9 mouse cellular contexts compared by ENCODE assay signal in genomic region chr19:6453349-6453748, GRCm38 (mm10). TPM values are rescaled to one million over a fixed set of nuclear protein-coding genes. Genes with fewer than 3 reads are reported as not detected.
DNase-seq lines count a peak whose midpoint lies in the region; ATAC-seq lines count a peak whose summit lies in the region.
"Had no signal": no experiment of that assay in that cellular context is flagged by ENCODE, and none has a peak within 500 bp of the region (broad histone marks: within the 10 kb centered on the region; RNA-seq: fewer than 3 reads in every experiment).

No protein-coding gene starts in this region.

- no peak overlapping the region for H3K4me2 ChIP-seq in heart, embryonic 11.5 days
- H3K4me2 ChIP-seq: embryonic facial prominence, embryonic 12.5 days had no signal

- WGBS in heart, embryonic 11.5 days (ENCODE audit: insufficient replicate concordance), result 83% methylated on average over 8 of the region's 8 CpGs

- peaks cover 39% of the 10 kb centered on the region for H3K27me3 ChIP-seq in heart, embryonic 11.5 days (ENCODE audit: control insufficient read depth, insufficient read depth, low read length)

- no peak for ATAC-seq in heart, embryonic 11.5 days (replicated peaks; ENCODE audit: insufficient number of reproducible peaks, low FRiP score, low TSS enrichment)

- peak; percentile 62 for DNase-seq in 3134 (ENCODE audit: extremely low read depth, insufficient read length, low spot score)
- DNase-seq in cerebellum, postnatal 14 days, result peak; percentile 87 to 94
- peak; percentile 65 to 75 for DNase-seq in gastrocnemius, postnatal 4 days (ENCODE audit: low spot score in 2 of 2)
- peak; percentile 75 to 77 for DNase-seq in left cerebral cortex, postnatal 14 days (ENCODE audit: low spot score in 2 of 2)
- no peak for DNase-seq in natural killer cell, adult 2 months (ENCODE audit: low spot score in 2 of 2)
- no peak for DNase-seq in yolk sac, embryonic 10.5 days (ENCODE audit: low spot score)
- DNase-seq in embryo, embryonic 9.5 days (ENCODE audit: extremely low spot score), result no peak

- intact Hi-C loops in left cerebral cortex, postnatal 14 days (cut with DNase I), result loop anchor here (5.0 kb wide), 1 partner anchor 36 kb away; the partner anchor contains the start of gene Nrxn2

- no peak overlapping the region for H3K4me3 ChIP-seq in heart, embryonic 11.5 days (ENCODE audit: low read depth, low read length)
- H3K4me3 ChIP-seq: embryonic facial prominence, embryonic 12.5 days had no signal

- 0 out of 2 replicates have a peak, but pooled peaks cover 5% of the 10 kb centered on the region for H3K4me1 ChIP-seq in heart, embryonic 11.5 days (ENCODE audit: control insufficient read depth, insufficient read depth, low read length)

- H3K27ac ChIP-seq in heart, embryonic 11.5 days (ENCODE audit: low read depth, low read length), result no peak overlapping the region
- H3K27ac ChIP-seq: embryonic facial prominence, embryonic 12.5 days had no signal

- no peak overlapping the region for H3K9ac ChIP-seq in heart, embryonic 11.5 days (ENCODE audit: low read depth, low read length)
- H3K9ac ChIP-seq: embryonic facial prominence, embryonic 12.5 days had no signal

- no peaks in the 10 kb centered on the region for H3K9me3 ChIP-seq in heart, embryonic 11.5 days (replicated peaks; ENCODE audit: control insufficient read depth, low read length)
- H3K9me3 ChIP-seq: embryonic facial prominence, embryonic 12.5 days had no signal

- H3K36me3 ChIP-seq in heart, embryonic 11.5 days (ENCODE audit: control insufficient read depth, insufficient read depth, low read length), result no peaks in the 10 kb centered on the region
- H3K36me3 ChIP-seq: embryonic facial prominence, embryonic 12.5 days had no signal

RNA-seq across cellular contexts. Expression of gene Nrxn2, which starts 34.8 kb away (rescaled TPM):
- total RNA-seq in gastrocnemius, postnatal 4 days (2021), result 1 to 10 TPM; 3.4 to 3.7 TPM
- 100 to 1,000 TPM; 700 to 756 TPM for total RNA-seq in left cerebral cortex, postnatal 14 days (2021)
- 1.5 and 1.6 TPM in 2 replicates for polyA plus RNA-seq in heart, embryonic 11.5 days (2014; fragmentation: Nextera tagmentation; extraction: Ambion mirVana)

RNA-seq across cellular contexts. Expression of gene Rasgrp2, which starts 54.2 kb away (rescaled TPM):
- 10 to 100 TPM; 37.4 to 40.2 TPM for total RNA-seq in gastrocnemius, postnatal 4 days (2021)
- 10 to 100 TPM; 83.3 to 87.2 TPM for total RNA-seq in left cerebral cortex, postnatal 14 days (2021)
- polyA plus RNA-seq in heart, embryonic 11.5 days (2014; fragmentation: Nextera tagmentation; extraction: Ambion mirVana), result 41.5 and 42.7 TPM in 2 replicates

Comparison
In these comparisons a context has a peak if more than half of its experiments do, and no peak if none do; other contexts are left out.
1. DNase-seq: peak in 3134 (single experiment), cerebellum, postnatal 14 days (2 of 2), gastrocnemius, postnatal 4 days (2 of 2) and left cerebral cortex, postnatal 14 days (2 of 2); none in natural killer cell, adult 2 months (0 of 2), yolk sac, embryonic 10.5 days (single experiment) and embryo, embryonic 9.5 days (single experiment).
2. RNA of gene Nrxn2, which starts 34.8 kb away (total RNA-seq): 700 to 756 TPM in left cerebral cortex, postnatal 14 days; 3.4 to 3.7 TPM in gastrocnemius, postnatal 4 days; every median in the first group is over 100 times any median in the second.